Mouse (Mus musculus): ENCODE results near the gene Dcpp3.
"Not testable (repeated sequence)": the region's sequence is repeated elsewhere in the genome, so short reads cannot be mapped to it uniquely, and the experiment has no call there.

Dcpp3 gene

GRCm38 (mm10) chr17:23917158-23917557, at the start of gene Dcpp3:
Gene Dcpp3, plus strand, starts transcription at chr17:23917458.
- DNase-seq (ENCODE audit: low spot score in 2 of 2): not testable (repeated sequence)

- no peak for DNase-seq (ENCODE audit: low spot score in 2 of 2)
Observed at GRCm38 (mm10) chr17:23867756-23868155, 49.5 kb upstream of the Dcpp3 start, which contains the start of gene Prss21. Gene Prss21, plus strand, starts transcription at chr17:23868056.

- DNase-seq (ENCODE audit: low spot score in 2 of 2): no peak
Observed at GRCm38 (mm10) chr17:23868513-23868912, 48.7 kb upstream of the Dcpp3 start.

DNA sequence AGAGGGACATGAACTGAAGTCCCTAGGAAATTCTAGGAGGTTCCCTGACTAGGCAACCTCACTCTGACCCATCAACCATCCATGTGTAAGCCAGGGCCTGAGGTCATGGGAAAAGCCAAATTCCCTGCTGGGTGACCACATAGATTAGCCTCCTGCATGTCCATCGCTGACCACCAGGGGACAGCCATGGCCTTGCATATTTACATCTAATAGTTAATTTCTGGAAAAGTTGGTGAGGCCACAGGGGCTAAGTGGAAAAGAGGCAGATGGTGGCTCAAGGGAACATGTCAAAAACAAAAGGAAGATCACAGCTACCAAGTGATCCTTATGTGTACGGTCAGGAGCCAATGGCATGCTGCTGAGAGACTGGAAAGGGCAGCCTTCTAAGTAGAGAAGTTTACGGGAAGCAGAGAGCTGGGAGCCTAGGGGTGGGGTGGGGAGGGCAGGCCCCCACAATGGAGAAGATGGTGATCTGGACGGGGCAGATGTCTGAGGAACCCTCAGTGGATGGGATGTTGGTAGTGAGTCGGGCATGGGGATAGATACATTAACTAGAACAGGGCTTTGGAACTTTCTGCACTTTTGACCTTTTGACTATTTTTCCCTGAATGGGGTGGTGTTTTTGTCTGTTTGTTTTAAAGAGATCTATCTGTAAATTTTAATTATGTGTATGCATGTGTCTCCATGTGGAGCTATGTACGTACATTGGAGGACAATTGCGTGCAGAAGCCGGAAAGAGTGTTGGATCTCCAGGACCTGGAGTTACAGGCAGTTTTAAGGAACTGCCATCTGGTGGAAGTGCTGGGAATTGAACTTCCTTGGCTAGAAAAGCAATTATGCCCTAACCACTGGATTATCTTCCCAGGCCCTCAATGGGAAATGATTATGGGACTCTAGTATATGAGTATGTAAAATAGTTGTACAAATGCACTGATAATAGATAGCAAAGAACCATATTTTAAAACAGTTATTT, 43.1 kb upstream of the Dcpp3 start:
- DNase-seq (ENCODE audit: low spot score in 2 of 2): peak; percentile 24 to 27

- no peak for DNase-seq (ENCODE audit: low spot score in 2 of 2)
Observed at GRCm38 (mm10) chr17:23876741-23877140, 40.5 kb upstream of the Dcpp3 start.

GRCm38 (mm10) chr17:23877166-23877565, 40.1 kb upstream of the Dcpp3 start:
- DNase-seq (ENCODE audit: low spot score in 2 of 2): no peak

DNA sequence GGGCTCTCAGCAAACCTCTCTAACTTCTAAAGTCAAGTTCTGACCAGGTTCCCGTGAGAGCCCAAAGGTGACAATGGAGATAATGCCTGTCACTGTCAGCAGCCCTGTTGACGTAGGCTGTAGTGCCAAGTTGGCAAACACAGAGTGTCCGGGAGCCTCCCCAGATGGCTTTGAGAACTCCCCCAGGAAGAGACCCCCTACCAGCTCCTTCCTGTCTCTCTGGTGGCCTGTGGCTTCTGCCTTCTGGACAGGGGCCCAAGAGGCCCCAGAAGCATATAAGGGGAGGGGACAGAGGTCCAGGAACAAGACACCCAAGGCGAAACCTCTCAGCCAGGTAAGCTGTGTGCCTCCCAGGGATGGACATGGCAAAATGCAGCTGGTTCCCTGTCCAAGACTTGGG, 36.7 kb upstream of the Dcpp3 start, which contains the start of the genes Dcpp1 and Dcpp2:
Gene Dcpp1 (plus strand): TSS at position 301 of the 400 bp plus-strand sequence.
Gene Dcpp2 (plus strand): TSS at position 305 of the 400 bp plus-strand sequence.
- DNase-seq (ENCODE audit: low spot score in 2 of 2): not testable (repeated sequence)

DNA sequence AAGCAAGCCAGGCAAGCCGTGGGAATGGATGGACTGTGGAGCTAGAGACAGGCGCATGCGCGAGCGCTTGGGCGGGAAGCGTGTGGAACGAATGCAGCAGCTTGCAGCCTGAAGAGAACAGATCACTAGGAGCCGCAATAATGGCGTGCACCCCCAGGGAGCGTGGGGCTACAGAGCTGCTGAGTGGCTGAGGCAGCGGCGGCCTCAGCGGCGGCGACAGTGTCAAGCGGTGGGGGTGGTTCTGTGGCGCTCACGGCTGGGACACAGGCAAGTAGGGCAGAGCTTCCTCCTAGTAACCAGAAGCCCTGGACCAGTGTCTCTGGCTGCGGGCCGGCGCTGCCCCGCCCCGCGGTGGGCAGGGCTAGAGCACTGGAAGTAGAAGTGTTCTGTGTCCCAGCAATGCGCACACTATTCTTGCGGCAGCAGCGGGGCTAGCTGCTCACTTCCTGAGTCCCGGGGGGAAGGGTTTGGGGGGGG, 7.3 kb downstream of the Dcpp3 start:
- DNase-seq (ENCODE audit: low spot score in 2 of 2): peak; percentile 95 to 96

DNA sequence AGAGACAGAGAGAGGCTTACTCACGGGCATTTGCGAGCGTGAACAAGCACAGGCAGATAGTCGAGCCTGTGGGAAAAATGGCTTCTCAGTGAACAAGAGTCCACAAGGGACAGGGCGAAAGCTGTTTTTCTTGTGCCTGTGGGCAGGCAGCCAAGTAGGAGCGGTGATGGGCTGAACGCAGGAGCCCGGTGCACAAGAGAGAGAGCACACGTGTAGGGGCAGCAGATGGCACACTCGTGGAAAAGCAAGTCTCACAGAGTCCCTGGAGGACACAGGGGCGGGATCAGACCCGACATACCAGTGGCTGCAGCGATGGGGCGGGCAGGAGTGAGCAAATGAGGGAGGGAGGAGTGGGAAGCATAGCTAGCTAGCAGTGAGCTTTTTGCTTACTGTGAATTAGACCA, 7.8 kb downstream of the Dcpp3 start:
- peak; percentile 69 to 70 for DNase-seq (ENCODE audit: low spot score in 2 of 2)

DNA sequence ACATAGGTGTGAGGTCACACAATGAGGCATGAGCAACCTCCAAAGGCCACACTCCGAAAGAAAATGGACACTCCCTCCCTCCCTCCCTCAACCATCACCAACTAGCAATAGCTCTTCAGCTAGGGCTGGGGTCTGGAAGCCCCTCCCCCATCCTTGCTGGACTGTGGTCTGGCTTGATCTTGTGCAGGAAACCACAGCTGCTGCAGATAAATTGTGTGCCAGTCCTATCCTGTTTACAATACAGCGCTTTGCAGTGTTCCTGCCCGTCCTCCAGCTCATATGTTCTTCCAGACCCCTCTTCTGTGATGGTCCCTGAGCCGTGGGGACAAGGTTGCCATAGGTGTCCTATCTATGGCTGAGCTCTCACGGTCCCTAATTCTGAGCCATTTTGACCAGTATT, 13.9 kb downstream of the Dcpp3 start:
- DNase-seq (ENCODE audit: low spot score in 2 of 2): no peak

GRCm38 (mm10) chr17:23941372-23941771, 24.1 kb downstream of the Dcpp3 start, which contains the start of gene Sbp:
Gene Sbp, plus strand, starts transcription at chr17:23941672.
- DNase-seq (ENCODE audit: low spot score in 2 of 2): no peak

DNA sequence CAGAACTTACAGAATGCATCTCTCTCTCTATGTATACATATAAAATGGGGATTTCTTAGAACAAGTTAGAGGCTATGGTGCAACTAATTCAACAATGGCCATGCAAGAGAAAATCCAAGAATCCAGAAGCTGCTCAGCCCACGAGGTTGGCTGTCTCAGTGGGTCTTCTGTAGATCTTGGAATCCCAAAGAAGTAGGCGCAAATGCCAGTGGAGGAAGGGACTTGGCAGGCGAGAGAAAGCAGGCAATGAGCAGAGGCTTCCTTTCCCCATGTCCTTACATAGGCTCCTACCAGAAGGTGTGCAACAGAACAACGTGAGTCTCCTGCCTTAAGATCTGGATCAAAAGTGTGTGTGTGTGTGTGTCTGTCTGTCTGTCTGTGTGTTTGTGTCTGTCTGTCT, 30.2 kb downstream of the Dcpp3 start:
- not testable (repeated sequence) for DNase-seq (ENCODE audit: low spot score in 2 of 2)

DNA sequence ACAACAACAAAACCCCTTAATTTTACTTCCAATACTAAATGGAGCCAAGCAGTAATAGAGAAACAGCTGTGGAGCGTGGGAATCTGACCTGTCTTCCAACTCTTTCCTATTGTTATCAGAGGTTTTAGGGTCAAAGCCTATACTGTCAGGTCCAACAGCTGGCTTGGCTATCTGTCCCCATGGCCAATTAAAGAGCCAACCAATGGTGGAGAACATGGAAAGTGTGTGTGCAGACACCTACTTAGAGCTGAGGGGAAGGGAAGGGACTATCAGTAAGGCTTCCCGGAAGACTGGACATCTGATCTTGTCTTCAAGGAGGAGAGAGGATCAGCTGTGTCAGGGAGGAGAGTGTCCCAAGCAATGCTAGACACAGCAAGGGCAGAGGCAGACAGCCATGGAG, 31.8 kb downstream of the Dcpp3 start:
- no peak for DNase-seq (ENCODE audit: low spot score in 2 of 2)

- DNase-seq (ENCODE audit: low spot score in 2 of 2): not testable (repeated sequence)
Observed at GRCm38 (mm10) chr17:23950828-23951227, 33.6 kb downstream of the Dcpp3 start.

DNA sequence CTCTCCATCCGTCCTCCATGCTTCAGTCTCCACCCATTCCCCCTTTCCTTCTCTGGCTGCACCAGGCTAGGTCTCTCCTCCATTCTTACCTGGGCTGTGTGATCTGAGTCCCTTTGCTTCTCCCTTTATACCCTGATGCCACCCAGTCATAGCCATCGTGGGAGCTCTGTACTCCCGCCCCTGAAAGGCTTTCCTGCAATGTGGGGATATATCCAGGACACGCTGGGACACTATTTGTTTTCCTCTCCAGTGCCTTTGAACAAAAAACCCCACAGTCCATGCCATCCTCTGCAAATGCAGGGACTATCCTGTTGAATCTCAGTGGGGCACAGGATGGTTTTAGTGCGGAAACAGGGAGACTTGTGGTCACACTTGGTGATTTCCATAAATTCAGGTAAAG, 37.9 kb downstream of the Dcpp3 start, which contains the start of gene Sbpl:
Gene Sbpl (minus strand): TSS at position 101 of the 400 bp plus-strand sequence.
- DNase-seq (ENCODE audit: low spot score in 2 of 2): no peak

DNA sequence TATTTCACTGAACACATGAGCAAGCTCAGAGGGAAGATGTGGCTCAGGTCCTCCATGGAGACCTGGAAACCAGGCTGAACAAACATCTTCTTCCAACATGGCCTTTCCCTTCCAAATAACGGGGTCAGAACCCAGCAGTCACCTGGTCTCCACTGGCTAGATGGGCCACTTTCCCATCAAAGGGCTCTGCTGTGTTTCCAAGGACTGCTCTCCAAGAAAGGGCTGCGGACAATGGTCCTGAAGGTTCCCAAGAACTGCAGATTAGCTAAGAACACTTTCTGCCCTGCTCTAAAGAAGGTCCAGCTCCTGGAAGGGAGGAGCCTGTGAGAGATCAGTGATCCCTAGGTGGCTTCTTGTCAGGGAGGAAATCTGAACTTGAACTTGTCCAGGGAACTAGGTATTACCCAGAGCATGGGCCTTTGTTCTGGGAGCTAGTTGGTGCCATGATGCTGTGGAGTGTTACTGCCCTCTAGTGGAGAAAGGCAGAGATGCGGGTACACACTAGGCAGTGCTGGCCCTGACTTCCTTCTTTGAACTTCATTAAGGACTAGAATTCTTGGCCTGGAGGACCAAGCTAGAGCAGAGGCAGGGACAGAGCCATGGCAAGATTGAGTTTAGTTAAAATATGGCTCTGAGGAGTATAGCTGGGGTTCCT, 43.0 kb downstream of the Dcpp3 start:
- DNase-seq (ENCODE audit: low spot score in 2 of 2): peak; percentile 55 to 74

- no peak for DNase-seq (ENCODE audit: low spot score in 2 of 2)
Observed at GRCm38 (mm10) chr17:23961573-23962122, 44.4 kb downstream of the Dcpp3 start.

- no peak for DNase-seq (ENCODE audit: low spot score in 2 of 2)
Observed at GRCm38 (mm10) chr17:23965805-23966425, 48.7 kb downstream of the Dcpp3 start.

DNA sequence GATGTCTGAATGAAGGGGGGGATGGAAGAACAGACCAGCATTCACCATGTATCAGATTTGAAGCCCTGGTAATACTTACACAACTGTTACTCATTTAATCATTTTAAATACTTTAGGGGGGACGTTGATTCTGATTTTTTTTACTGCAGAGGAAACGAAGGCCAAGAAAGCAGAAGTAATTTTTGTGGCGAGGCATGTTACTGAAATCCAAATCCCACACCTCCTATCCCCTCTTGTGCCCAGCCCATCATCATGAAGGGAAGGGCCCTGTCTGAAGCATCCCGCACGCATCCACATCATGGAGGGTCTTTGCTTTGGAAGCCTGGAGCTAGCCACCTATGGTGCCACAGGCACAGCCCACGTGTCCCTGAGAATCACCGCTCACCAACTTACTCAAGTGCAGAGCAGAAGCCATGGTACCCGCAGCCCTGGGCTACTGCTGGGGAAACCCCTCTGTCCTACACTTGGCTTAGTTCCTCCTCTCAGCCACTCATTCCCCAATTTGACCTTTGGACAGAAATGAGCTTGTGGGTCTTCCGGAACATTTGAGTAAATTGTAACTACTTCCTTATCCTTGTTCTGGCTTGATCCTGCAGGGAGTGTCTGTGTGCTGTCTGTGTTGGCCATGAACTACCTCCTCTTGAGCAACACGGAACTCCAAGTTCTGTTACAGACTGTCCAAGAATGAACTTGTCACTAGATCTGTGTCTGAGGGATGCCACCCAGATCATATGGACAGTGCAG, 49.6 kb downstream of the Dcpp3 start:
- DNase-seq (ENCODE audit: low spot score in 2 of 2): peak; percentile 8 to 38

- DNase-seq (ENCODE audit: low spot score in 2 of 2): no peak
Observed at GRCm38 (mm10) chr17:23968780-23969179, 51.5 kb downstream of the Dcpp3 start.
